Mouse (Mus musculus) liver, adult 2 months (tissue): Measurements from ENCODE around the gene Scnn1a. TPM values are rescaled to one million over a fixed set of nuclear protein-coding genes. Genes with fewer than 3 reads are reported as not detected.

ENCODE experiments used
- DNase-seq: peaks from one replicate; pipeline ENCODE4 v3.0.0-alpha.2; 2011; ENCODE audit warnings: low read depth, low spot score; ENCODE audit errors: extremely low read depth
- H3K27ac ChIP-seq: fragments of 200-500 bp; replicated peaks from 2 replicates; pipeline ENCODE4 v1.5.1; 2012; ENCODE audit warnings: low read depth, mild to moderate bottlenecking, control low read depth, inconsistent platforms, low read length; ENCODE audit not compliant: insufficient read depth
- H3K27me3 ChIP-seq: fragments of 200-500 bp; 2 replicates; pipeline ENCODE4 v1.6.1; 2012; ENCODE audit warnings: mild to moderate bottlenecking, moderate library complexity, low read length, inconsistent platforms; ENCODE audit not compliant: control insufficient read depth, insufficient read depth
- H3K36me3 ChIP-seq: fragments of 200-500 bp; 2 replicates; pipeline ENCODE4 v1.6.1; 2012; ENCODE audit warnings: low read length, inconsistent platforms; ENCODE audit not compliant: control insufficient read depth, insufficient read depth
- H3K4me1 ChIP-seq: fragments of 200-500 bp; 2 replicates; pipeline ENCODE4 v1.6.1; 2011; ENCODE audit warnings: low read length; ENCODE audit not compliant: control insufficient read depth, insufficient read depth
- H3K4me3 ChIP-seq: fragments of 200-500 bp; 2 replicates; pipeline ENCODE4 v1.5.1; 2011; ENCODE audit warnings: low read depth, mild to moderate bottlenecking, control low read depth, low read length, moderate library complexity; ENCODE audit not compliant: insufficient read depth
- H3K79me2 ChIP-seq: fragments of 200-500 bp; 2 replicates; pipeline ENCODE4 v1.6.1; 2012; ENCODE audit warnings: inconsistent platforms, mild to moderate bottlenecking, low read length, moderate library complexity; ENCODE audit not compliant: control insufficient read depth, insufficient read depth
- H3K9ac ChIP-seq: fragments of 200-500 bp; 2 replicates; pipeline ENCODE4 v1.6.1; 2012; ENCODE audit warnings: low read depth, mild to moderate bottlenecking, control low read depth, inconsistent platforms, low read length
- CTCF ChIP-seq: fragments of 200-500 bp; IDR thresholded peaks from 2 replicates; pipeline ENCODE4 v1.5.1; 2011; ENCODE audit warnings: low read depth, low read length, control low read depth
- POLR2A ChIP-seq: fragments of 200-500 bp; IDR thresholded peaks from 2 replicates; pipeline ENCODE4 v1.6.1; 2011; ENCODE audit warnings: low read length, control low read depth; ENCODE audit not compliant: insufficient read depth; ENCODE audit errors: extremely low read depth
- WGBS: fragments of 180-500 bp; shearing (Covaris S2); methylation state at CpG from one replicate; pipeline ENCODE4 v1.1.7; 2018; 5-methylcytosine and 5-hydroxymethylcytosine counted together
- polyA plus RNA-seq: library from polyadenylated mRNA; depleted of rRNA; stranded (reverse); fragments of >200 nt; gene quantifications from 2 replicates; pipeline ENCODE4 v1.2.3, GENCODE M21; 2012; rRNA removed
- total RNA-seq: library from RNA; depleted of rRNA; stranded (reverse); fragments of >200 nt; gene quantifications from 2 replicates; pipeline ENCODE4 v1.2.3, GENCODE M21; 2014; rRNA removed

The Scnn1a gene
- total and polyA plus RNA-seq, 2 experiments: 3.0 to 24.8 TPM

DNA sequence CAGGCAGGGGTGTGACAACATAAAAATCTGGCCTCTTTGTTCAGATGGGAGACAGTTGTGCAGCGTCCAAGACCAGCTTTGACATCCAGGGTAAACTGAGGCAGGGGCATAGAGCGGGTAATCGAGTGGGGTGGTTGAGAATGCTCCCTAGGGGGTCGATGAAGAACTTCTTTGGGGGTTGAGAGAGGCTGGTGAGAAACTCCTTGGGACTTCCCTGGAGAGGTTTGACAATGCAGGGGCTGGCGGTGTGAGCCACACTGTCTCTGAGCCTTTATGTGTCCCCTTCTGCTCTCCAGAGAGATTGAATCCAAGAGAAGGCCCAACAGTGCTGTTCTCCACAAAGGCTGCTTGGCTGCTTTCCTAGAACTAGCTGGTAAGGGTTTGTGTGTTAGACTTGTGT lies 69.4 kb downstream of the Scnn1a start:
- 84% methylated on average over 5 of the region's 5 CpGs for WGBS
- Histone ChIP-seq H3K36me3 (no peaks in the 10 kb centered on the region), H3K4me1 (no peaks in the 10 kb centered on the region), H3K27ac (no peak overlapping the region), H3K79me2 (no peaks in the 10 kb centered on the region), H3K9ac (no peak overlapping the region), H3K27me3 (no peaks in the 10 kb centered on the region), H3K4me3 (no peak overlapping the region)
- no peak for TF ChIP-seq POLR2A
- TF ChIP-seq CTCF: no peak
- DNase-seq: no peak

Other genes with a start within 250 kb of the Scnn1a start
- gene Chd4, start 224.7 kb upstream of the Scnn1a start, total RNA-seq: 30.0 and 30.5 TPM in 2 replicates
- gene Chd4, start 224.7 kb upstream of the Scnn1a start, polyA plus RNA-seq: 14.0 and 14.4 TPM in 2 replicates
- 8.2 and 9.7 TPM in 2 replicates for gene Nop2, start 188.8 kb upstream of the Scnn1a start, total RNA-seq
- gene Nop2, start 188.8 kb upstream of the Scnn1a start, polyA plus RNA-seq: 7.7 and 11.0 TPM in 2 replicates
- 2.5 and 2.6 TPM in 2 replicates for gene Iffo1, start 175.4 kb upstream of the Scnn1a start, total RNA-seq
- gene Iffo1, start 175.4 kb upstream of the Scnn1a start, polyA plus RNA-seq: 7.5 and 9.9 TPM in 2 replicates
- gene Gapdh, start 154.2 kb upstream of the Scnn1a start, total RNA-seq: 1,072 and 1,474 TPM in 2 replicates
- gene Gapdh, start 154.2 kb upstream of the Scnn1a start, polyA plus RNA-seq: 2,601 and 2,951 TPM in 2 replicates
- 2.4 and 4.6 TPM in 2 replicates for gene Ncapd2, start 129.0 kb upstream of the Scnn1a start, total RNA-seq
- 3.5 and 5.3 TPM in 2 replicates for gene Ncapd2, start 129.0 kb upstream of the Scnn1a start, polyA plus RNA-seq
- 43.0 and 44.0 TPM in 2 replicates for gene Mrpl51, start 128.9 kb upstream of the Scnn1a start, total RNA-seq
- 69.8 and 72.4 TPM in 2 replicates for gene Mrpl51, start 128.9 kb upstream of the Scnn1a start, polyA plus RNA-seq
- 1.5 and 2.0 TPM in 2 replicates for gene Vamp1, start 105.1 kb upstream of the Scnn1a start, total RNA-seq
- 3.8 and 5.5 TPM in 2 replicates for gene Vamp1, start 105.1 kb upstream of the Scnn1a start, polyA plus RNA-seq
- gene Tapbpl, start 88.8 kb upstream of the Scnn1a start, total RNA-seq: 15.0 and 16.5 TPM in 2 replicates
- 18.2 and 19.0 TPM in 2 replicates for gene Tapbpl, start 88.8 kb upstream of the Scnn1a start, polyA plus RNA-seq
- 0.47 and 0.65 TPM in 2 replicates for gene Cd27, start 83.6 kb upstream of the Scnn1a start, total RNA-seq
- gene Cd27, start 83.6 kb upstream of the Scnn1a start, polyA plus RNA-seq: 0.60 and 0.87 TPM in 2 replicates
- not detected in 2 replicates for gene Tuba3a, start 34.6 kb upstream of the Scnn1a start, total RNA-seq
- gene Tuba3a, start 34.6 kb upstream of the Scnn1a start, polyA plus RNA-seq: 0.12 TPM in 1 of 2 replicates, not detected in the other
- gene Ltbr, start 6.8 kb upstream of the Scnn1a start, total RNA-seq: 55.9 and 57.1 TPM in 2 replicates
- gene Ltbr, start 6.8 kb upstream of the Scnn1a start, polyA plus RNA-seq: 102 and 106 TPM in 2 replicates
- gene Tnfrsf1a, start 28.7 kb downstream of the Scnn1a start, total RNA-seq: 21.0 and 28.6 TPM in 2 replicates
- gene Tnfrsf1a, start 28.7 kb downstream of the Scnn1a start, polyA plus RNA-seq: 89.3 and 110 TPM in 2 replicates
- gene Plekhg6, start 60.1 kb downstream of the Scnn1a start, total RNA-seq: 3.0 and 3.6 TPM in 2 replicates
- 5.0 and 5.9 TPM in 2 replicates for gene Plekhg6, start 60.1 kb downstream of the Scnn1a start, polyA plus RNA-seq
- gene Cd9, start 174.1 kb downstream of the Scnn1a start, total RNA-seq: 17.4 and 19.1 TPM in 2 replicates
- gene Cd9, start 174.1 kb downstream of the Scnn1a start, polyA plus RNA-seq: 17.9 and 33.7 TPM in 2 replicates
- gene Vwf, start 226.1 kb downstream of the Scnn1a start, total RNA-seq: 4.9 and 6.8 TPM in 2 replicates
- 9.0 and 10.9 TPM in 2 replicates for gene Vwf, start 226.1 kb downstream of the Scnn1a start, polyA plus RNA-seq